Mouse (Mus musculus): ENCODE data around the gene S100a3.
A peak's percentile ranks its signal among the peaks of the same experiment; 100 is the strongest.

The S100a3 gene

DNA sequence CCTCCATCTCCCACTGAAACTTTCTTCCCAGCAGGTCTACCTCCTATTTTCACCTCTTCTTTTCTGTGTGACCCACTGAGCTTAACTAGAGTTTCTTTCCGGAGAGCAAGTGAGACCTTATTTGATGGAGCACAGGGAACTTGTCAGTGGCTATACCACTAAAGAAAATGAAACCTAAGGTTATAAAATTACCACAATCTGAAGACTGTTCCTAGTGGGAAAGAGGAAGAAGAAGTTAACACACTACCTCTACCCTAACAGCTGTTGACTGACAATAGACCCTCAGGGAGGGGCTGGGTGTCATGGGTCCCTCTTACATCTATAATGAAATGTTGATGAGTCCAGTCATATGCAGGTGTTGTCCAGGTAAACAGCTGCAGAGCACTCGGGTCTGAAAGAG is 71.6 kb downstream of the S100a3 start:
- no peak for DNase-seq

DNA sequence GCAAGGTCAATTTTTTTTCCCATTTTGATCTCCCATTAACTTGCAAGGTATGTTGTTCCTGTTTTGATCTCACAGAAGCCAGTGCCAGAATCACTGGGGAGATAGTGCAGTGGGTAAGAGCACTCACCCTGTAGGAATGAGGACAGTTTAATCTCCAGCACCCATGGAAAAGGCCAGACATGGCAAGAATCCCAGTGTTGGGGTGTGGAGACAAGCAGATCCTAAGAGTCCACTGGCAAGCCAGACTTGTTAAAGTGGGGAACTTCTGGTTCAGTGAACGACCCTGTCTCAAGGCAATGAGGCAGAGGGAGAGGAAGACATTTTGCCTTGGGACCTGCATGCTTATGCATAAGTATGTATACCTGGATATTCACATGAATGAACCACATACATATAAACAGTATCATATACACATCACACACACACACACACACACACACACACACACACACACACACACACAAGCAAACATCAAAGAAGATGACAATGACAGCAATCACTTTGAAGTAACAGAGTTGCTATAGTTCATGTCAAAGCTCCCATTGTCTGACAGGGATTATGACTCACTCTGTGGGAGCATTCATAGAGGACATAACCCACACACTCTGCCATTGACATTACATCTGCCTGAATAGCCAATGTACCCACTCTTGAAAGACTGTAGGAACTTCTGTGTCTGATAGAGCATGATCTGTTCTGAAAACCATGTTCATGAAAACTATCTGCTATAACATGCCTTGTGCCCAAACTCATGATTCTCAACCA is 78.3 kb downstream of the S100a3 start:
- DNase-seq = no peak

DNA sequence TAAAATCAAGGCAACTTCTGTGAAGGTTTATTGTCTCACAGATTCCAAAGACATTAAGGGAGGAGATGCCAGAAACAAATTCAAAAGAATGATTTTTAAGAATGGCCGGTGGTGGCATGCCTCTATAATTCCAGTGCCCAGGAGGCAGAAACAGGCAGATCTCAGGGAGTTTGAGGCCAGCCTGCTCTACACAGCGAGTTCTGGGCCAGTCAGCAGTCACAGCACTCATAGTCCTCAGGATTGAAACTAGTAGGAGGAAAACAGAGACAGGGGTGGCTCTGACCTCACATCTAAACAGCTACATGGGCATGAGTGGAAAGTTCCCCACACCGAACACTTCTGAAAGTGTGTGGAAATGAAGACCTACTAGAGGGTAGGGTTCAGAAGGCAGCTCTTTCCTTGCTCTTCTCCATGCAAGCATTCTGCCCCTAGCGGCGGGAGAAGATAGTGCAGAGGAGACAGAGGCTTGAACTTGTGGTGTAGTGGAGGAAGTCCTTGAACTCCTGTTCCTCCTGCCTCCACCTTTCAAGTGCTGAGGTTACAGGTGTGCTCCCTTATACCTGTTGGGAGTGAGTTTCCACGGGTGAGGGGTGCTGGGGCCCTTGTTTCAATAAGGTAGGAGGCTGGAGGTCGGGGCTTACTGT is 79.3 kb downstream of the S100a3 start:
- DNase-seq = peak; percentile 20 to 36

DNA sequence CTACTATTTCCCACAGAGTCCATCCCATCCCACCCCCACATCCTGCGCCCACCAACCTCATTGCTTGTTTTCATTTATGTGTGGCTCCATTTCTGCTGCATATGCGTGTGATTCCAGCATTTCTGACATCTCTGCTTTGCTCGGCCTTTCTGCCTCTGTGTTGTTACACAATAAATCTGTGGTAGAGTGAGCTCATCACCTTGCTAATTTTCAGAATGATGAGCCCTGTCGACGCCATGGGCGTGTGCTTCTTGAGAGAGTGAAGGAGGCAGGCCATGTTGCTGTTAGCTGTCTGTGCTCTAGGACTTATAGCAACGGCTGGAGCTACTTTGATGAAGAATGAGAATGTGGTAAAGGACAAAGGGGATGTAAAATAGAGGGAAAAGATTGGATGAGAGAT is 80.6 kb downstream of the S100a3 start:
- DNase-seq = no peak

- peak; percentile 15 to 46 for DNase-seq
These were observed 83.8 kb downstream of the S100a3 start for GRCm38 (mm10) chr3:90644220-90644619.

- no peak for DNase-seq
These were observed 86.9 kb downstream of the S100a3 start for GRCm38 (mm10) chr3:90647291-90647690.

GRCm38 (mm10) chr3:90648981-90649380 is 88.6 kb downstream of the S100a3 start:
- no peak for DNase-seq

DNA sequence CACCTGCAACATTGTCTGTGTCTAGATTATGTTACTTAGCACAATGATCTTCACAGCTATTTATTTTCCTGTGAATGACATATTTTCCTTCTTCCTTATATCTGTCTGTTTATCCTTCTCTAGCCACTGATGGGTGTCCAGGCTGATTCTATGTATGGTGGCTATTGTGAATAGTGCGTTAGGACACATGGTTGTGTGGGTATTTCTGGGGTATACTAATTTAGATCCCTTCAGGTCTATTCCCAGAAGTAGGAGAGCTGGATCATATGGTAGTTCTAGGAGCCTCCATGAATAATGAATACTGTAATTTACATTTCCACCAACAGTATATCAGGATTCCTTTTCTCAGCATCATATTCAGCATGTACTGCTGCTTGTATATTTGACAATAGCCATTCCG is 89.5 kb downstream of the S100a3 start:
- no peak for DNase-seq
